Mouse (Mus musculus): ENCODE measurements around the gene Pdcd1. TPM values are rescaled to one million over a fixed set of nuclear protein-coding genes. Genes with fewer than 3 reads are reported as not detected.
"Not testable (repeated sequence)": the region's sequence is repeated elsewhere in the genome, so short reads cannot be mapped to it uniquely, and the experiment has no call there.

Pdcd1 gene
- total RNA-seq, 2 experiments from 2014 or later, result not detected

DNA sequence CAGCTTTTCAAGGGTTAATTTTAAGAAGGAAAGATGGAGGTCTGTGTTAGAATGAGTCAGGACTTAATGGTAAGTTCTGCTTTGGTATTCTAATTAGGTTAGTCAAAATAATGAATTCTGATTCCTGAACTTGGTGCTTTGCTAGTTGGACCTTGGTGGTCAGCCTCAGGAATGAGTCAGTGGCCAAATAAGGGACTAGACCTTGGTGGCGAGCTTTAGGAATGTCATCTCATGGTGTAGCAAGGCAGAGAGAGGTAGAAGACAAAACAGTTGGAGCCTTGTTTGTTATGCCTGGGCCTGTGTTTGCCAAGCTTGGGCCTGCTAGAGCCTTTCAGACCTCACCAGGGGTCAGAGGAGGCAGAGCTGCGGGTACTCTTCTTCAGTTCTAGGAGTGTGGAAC, 23.6 kb downstream of the Pdcd1 start:
- no peak for DNase-seq

DNA sequence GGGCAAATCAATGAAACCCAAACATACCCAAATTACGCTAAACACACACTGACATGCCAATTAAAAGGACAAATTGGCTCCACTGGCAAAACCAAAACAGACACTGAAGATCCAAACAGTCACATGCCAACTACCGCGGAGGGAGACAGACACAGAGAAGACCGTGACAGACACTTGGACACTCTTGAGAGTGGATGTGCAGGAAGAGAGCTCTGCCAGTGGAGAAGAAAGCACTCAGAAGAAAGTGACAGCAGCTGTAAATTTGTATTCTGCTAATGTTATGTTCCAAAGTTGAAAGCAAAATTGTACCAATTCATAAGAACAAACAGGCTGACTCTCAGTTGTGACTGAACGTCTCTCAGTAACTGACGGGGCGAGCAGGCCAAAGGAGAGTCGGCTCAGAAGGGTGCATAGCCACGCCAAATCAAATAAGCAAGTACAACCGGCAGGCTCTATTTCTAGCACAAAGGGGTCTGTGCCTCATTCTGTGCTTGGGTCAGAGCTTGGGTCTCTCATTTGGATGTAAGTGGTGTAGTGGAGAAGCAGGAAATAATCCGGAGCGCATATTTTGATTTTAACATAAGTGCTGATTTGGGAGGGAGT, 24.7 kb downstream of the Pdcd1 start:
- DNase-seq, result no peak

DNA sequence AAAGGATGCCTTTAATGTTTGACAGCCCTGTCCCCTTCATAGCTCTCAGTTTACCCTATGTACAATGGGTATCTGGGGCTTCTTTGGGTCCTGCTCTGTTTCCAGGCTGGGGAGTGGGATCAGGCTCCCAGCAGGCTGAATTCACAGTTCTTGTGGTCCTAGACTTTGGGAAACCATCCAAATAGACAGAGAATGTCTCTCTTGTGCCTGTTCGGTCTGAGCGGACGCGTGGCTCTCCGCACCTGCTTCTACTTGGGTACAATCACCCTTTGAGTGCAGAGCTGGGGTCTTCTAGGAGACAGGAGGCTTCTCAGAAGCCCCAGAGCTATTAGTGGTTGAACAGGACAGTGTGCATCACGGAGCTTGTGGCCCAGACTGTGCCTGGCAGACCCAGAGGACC, 32.2 kb downstream of the Pdcd1 start, which contains the start of gene Neu4:
Gene Neu4 (plus strand): TSS at position 301 of the 400 bp plus-strand sequence.
- no peak for DNase-seq

DNA sequence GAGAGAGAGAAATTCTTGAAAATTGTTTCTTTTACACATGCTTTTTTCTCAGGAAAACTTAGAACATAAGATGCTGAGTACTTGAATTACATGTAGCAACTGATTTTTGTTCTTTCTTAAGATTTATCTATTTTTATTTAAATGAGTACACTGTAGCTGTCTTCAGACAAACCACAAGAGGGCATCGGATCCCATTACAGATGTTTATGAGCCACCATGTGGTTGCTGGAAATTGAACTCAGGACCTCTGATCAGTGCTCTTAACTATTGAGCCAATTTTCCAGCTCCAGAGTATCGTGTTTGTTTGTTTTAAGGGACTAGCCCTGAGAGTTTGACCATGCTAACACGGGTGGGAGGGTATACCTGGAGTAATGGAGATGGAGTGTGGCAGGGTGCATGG, 40.7 kb downstream of the Pdcd1 start:
- DNase-seq, result no peak

DNA sequence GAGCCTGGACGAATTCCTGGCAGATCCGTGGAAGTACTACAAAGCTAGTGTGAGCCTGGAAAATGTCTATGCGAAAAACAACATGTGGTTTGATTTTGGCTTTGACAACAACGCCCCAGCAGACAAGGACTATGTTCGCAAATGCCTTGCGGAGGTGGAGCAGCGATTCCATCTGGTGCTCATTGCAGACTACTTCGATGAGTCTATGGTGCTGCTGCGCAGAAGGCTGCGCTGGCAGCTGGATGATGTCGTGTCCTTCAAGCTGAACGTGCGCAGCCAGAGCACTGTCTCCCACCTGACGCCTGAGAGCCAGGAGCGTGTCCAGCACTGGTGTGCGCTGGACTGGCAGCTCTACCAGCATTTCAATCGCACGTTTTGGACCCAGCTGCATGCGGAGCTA, 43.5 kb downstream of the Pdcd1 start:
- not testable (repeated sequence) for DNase-seq

DNA sequence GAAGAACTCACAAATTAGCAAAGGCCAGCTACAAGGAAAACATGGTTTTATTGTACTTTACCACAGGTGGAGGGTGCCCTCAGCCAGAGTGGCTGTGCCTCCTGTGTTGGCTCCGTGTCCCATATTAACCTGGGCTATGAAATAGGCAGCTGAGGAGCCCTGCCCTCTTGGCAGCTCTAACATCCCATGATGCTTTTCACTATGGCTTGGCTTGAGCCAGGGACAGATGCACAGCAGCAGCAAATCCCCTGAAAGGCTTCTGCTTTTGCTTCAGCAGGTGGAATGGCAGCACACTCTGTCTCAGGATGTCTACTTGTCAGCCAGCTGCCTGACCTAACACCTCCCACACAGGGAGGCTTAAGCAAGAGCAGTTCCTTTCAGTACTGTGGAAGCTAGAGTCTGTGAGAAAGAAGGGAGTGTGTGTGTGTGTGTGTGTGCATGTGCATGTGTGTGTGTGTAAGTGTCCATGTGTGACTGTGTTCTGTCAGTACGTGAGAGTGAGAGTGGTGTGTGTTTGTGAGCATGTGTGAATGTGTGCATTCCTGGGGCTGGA, 46.3 kb downstream of the Pdcd1 start:
- not testable (repeated sequence) for DNase-seq

DNA sequence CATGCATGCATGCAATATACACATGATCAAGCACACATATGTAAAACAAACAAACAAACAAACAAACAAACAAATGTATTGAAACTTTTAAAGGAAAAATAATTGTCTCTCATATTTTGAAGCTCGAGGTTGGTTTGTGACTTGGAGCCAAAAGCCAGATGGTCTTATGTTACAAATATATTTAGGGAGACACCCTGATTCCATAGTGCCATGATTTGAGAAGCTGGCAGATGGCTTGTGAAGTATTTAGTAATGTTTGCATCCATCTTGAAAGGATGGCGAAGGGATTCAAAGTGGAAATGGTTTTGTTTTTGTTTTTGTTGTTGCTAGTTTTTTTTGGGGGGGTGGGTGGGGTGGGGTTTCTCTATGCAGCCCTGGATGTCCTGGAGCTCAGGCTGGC, 51.3 kb downstream of the Pdcd1 start:
- DNase-seq, result no peak

DNA sequence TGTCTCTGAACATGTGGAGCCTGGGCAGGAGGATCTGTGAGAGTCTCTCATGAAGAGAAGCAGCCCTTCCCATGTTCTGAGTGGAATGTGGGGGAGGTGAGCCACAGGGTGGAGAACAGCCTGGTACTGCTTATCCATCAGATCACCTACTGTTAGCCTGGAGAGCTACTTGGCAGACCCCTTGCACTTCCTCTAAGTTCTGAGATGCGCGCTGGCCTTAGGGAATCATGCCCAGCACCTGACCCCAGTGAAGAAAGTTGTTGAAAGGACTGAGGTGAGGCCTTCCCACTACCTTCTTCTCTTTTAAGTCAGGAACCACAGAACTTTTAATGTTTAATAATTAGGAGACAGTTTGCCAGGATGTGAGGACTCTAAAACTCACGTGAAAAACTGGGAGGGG, 60.9 kb downstream of the Pdcd1 start:
- DNase-seq, result not testable (repeated sequence)

DNA sequence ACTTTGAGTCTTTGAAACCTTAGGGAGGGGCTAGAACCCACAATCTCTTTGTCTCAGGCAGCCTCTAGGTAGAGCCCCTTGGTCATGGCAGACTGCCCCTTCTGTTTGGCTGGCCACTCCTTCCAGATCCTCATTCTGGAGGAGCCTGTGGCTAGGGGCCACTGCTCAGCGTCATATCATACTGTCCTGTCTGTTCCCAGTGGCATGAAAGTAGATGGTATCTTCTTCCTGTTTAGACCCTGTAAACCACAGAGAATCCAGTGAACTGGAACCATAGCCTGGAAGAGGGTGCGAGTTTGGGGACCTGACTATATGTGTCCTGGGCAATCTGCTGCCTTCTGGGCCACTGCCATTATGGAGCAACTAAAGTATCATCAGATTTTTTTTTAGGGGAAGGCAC, 61.3 kb downstream of the Pdcd1 start:
- not testable (repeated sequence) for DNase-seq

DNA sequence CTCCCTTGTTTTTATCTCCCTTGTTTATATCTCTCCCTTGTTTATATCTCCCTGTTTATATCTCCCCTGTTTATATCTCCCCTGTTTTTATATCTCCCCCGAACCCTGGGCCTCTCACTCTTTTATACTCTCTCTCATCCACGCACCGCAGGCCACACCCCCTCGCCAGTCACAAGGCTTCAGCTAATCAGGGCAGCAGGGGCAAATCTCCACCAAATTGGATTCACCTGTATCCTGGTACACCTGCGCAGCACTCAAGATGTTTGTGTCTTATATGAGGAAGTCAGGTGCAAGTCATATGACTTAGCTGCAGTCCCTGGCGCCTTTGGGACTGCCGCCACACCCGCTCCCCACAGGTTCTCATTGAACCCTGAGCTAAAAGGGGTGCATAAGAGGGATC, 62.1 kb downstream of the Pdcd1 start, which contains the start of gene Gal3st2c:
Gene Gal3st2c (plus strand): TSS at position 301 of the 400 bp plus-strand sequence.
- DNase-seq, result not testable (repeated sequence)

DNA sequence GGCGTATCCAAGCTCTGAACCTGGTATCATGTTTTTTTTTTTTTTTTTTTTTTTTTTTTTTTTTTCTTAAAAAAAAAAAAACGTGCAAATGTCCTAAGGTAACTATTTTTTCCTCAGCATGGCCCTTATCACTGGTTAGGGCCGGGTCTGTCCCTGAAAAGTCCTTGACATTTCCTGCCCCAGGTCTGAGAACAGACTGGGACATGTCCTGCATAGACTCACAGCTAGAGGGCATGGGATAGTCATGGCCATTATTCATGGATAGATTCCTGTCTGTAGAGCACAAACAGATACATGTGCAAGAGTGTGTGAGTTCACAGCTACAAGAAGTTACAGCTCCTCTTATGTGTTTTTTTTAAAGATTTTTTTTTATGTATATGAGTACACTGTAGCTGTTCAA, 63.6 kb downstream of the Pdcd1 start:
- DNase-seq, result no peak

Other genes with a start within 250 kb of the Pdcd1 start
- gene Ing5, start 248.6 kb downstream of the Pdcd1 start, total RNA-seq (2021), result 1 to 10 TPM; 4.8 to 5.7 TPM
- 10 to 100 TPM; 19.5 to 24.4 TPM for gene D2hgdh, start 227.6 kb downstream of the Pdcd1 start, total RNA-seq (2021)
- not detected for gene Gal3st2, start 191.2 kb downstream of the Pdcd1 start, total RNA-seq (2021)
- under 1 TPM; 0.12 to 0.14 TPM for gene Gal3st2b, start 134.2 kb downstream of the Pdcd1 start, total RNA-seq (2021)
- under 1 TPM in 1 of 2 experiments, not detected in 1; 0.07 TPM for gene Gal3st2c, start 62.0 kb downstream of the Pdcd1 start, total RNA-seq (2021)
- not detected for gene Neu4, start 32.1 kb downstream of the Pdcd1 start, total RNA-seq (2021)

Data from gastrocnemius, postnatal 10 days (tissue).